Mouse (Mus musculus) cortical plate, adult 2 months (tissue): ENCODE data around the gene Capsl.

Experiments used
- CTCF ChIP-seq: fragments of 200-500 bp; IDR thresholded peaks from 2 replicates; pipeline ENCODE4 v1.5.1; 2011; ENCODE audit warnings: mild to moderate bottlenecking, control low read depth, low read length; ENCODE audit not compliant: insufficient read depth; ENCODE audit errors: extremely low read depth
- POLR2A ChIP-seq: fragments of 200-500 bp; IDR thresholded peaks from 2 replicates; pipeline ENCODE4 v1.6.1; 2011; ENCODE audit warnings: mild to moderate bottlenecking, low read length, control low read depth; ENCODE audit not compliant: insufficient read depth; ENCODE audit errors: extremely low read depth

DNA sequence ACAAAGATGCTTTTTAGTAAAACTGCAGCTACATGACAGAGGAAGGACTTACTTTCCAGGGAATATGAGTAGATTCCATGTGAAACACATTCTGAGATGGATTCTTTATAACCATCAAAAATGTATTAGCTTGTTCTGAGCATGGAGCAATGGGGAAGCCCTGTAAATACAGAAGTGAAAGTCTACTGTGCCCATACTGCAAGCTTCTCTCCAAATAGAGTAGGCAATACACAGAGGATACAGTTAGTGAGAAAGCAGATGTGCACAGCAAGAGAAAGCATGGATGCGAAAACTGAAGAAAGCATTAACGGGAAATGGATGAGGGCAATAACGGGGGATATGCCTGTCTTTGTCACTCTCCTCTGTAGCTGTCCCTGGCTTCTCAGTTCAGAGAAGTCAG, 6.0 kb upstream of the Capsl start:
- TF ChIP-seq POLR2A, result no peak
- no peak for TF ChIP-seq CTCF
